Mouse (Mus musculus): ENCODE data around the gene Vamp2. TPM values are rescaled to one million over a fixed set of nuclear protein-coding genes. Genes with fewer than 3 reads are reported as not detected.
"Not testable (repeated sequence)": the region's sequence is repeated elsewhere in the genome, so short reads cannot be mapped to it uniquely, and the experiment has no call there.

The Vamp2 gene
- total RNA-seq, 2 experiments from 2014 or later = 61.1 to 70.4 TPM

DNA sequence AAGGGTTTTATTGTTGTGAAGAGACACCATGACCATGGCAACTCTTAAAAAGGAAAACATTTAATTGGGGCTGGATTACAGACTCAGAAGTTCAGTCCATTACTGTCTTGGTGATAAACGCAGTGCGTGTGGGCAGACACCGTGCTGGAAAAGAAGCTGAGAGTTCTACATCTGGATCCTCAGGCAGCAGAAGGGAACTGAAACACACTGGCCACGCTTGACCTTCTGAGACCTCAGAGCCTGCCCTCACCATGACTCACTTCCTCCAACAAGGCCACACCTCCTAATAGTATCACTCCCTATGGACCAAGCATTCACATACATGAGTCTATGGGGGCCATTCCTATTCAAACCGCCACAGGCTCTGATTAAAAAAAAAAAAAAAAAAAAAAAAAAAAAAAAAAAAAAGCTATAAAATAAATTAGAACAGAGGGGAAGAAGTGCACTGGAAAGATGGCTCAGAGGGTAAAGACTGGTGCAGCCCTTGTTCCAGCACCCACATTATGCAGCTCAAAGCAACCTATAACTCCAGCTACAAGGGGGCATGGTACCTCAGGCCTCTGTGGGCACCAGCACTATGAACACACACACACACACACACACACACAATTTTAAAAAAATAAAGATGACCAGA lies 9.4 kb upstream of the Vamp2 start:
- no peak for DNase-seq (ENCODE audit: low spot score in 2 of 2)

DNA sequence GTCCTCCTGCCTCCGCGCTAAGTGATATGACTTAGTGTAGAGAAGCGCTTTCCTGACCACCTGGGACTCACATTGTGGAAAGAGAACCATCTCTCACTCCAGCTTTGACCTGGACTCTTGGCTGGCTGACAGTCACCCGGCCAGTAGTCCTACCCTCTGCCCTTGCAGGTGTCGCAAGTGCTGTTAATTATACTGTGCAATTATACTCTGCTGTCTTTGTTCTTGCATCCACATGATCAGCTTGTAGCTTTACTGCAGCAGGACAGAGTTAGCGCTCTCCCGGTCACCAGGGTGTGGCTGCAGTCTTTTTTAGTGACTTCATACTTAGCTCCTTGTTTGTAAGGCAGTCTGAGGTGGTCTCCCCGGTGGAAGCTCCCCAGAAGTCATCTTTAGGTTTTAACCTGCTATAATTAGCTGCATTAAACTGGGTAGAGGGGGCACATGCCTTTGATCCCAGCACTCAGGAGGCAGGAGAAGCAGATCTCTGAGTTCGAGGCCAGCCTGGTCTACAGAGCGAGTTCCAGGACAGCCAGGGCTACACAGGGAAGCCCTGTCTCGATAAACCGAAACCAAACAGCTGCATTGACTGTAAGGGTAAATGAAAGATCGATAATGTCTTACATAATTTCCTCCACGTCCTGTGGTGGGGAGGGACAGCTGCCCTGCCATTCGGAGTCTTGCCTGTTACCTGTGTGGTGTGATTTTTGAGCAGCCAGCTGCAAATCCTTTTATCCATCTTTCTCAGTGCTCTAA lies 8.0 kb upstream of the Vamp2 start:
- no peak for DNase-seq (ENCODE audit: low spot score in 2 of 2)

DNA sequence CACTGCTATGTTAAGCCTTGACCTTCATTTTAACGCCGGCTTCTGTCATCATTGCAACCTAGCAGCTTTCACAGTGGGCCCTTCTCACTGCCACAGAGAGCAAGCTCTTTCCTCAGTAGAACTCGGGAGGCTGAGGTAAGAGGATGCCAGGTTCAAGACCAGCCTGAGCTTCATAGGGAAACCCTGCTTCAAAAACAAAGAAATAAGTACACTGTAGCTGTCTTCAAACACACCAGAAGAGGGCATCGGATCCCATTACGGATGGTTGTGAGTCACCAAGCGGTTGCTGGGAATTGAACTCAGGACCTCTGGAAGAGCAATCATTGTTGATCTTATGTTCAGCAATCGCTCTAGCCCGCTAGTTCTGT lies 7.5 kb upstream of the Vamp2 start:
- DNase-seq (ENCODE audit: low spot score in 2 of 2) = no peak

DNA sequence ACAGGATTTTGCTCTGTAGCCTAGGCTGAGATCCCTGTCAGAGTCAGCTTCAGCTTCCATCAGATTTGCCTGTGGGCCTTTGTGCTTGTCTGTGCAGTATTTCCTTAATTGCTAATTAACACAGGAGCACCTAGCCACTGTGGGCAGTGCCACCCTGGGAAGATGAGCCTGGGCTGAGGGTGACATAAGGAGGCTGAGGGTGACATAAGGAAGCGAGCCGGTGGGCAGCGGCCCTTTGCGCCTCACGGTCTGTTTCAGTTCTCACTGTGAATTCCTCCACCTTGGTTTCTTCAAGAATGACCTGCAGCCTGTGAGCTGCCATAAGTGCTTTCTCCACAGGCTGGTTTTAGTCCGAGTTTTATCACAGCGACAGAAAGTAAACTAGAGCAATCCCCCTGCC lies 6.7 kb upstream of the Vamp2 start:
- no peak for DNase-seq (ENCODE audit: low spot score in 2 of 2)

DNA sequence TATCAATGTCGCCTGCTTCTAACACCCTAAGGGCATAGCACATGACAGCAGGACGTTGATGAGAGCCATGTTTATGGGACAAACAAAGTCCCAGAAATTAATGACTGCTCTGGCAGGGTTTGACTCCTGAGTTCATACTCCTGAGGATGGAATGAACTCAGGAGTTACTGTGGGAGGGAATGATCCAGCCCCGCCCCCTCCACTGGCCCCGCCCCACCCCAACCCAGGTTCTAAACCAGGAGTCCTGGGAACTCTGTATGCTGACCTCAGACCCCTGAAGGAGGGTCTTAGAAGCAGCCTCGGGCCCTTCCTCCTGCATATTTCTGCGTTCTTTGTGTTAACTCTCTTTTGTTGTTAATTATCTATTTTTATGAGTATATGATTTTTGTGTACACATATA lies 2.7 kb upstream of the Vamp2 start:
- DNase-seq (ENCODE audit: low spot score in 2 of 2) = no peak

DNA sequence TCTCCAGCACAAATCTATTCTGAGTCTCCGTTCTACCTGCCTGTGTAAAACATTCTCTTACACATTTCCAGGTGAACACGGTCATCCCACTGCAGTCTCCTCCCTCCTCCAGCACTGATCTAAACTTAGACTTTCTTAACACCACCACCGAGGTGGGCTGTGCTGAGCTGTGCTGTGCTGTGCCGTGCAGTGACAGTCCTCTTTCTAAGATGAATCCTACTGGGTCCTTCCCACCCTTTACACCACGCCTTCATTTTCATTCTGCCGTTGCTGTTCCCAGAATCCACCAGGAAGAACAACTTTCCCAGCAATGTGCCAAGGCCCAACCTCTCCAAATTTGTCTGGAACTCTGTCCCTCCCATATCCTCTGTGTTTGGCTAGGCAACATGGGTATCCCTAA lies 1.9 kb upstream of the Vamp2 start:
- DNase-seq (ENCODE audit: low spot score in 2 of 2) = peak in 1 of 2 experiments; percentile 22

DNA sequence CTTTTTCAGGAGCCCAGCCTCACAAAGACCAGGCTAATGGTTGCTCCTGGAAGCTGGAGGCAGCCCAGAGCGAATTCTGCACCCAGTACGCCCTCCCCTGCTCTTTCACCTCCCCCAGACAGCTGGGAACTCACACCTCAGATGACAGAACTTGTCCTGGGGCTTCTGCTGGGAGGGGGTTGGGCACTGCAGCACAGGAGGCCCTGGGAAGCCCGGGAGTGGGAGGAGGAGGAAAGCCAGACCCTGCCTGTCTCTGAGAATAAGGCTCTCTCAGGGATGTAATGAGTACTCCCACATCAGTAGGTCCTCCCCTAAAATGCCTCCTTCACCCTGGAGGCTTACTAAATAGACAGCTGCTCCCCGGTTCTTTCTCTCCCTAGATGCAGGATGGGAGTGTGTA lies 1.2 kb upstream of the Vamp2 start:
- peak in 1 of 2 experiments; percentile 38 for DNase-seq (ENCODE audit: low spot score in 2 of 2)

DNA sequence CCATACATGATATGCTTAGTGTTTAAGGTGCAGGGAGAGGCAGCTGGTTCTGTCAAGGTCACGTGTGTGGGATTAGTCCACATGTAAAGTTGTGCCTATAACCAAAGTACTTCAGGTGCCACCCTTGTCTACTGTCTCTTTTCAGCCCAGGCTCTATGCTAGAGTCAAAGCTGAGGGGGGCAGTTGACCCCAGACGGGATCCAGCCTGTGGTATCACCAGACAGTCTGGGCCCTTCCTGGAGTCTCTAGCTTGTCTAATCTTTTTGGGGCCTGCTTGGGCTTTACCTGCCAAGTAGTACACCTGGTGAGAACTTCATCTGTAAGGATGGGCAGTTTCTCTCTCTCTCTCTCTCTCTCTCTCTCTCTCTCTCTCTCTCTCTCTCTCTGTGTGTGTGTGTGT lies 693 bp upstream of the Vamp2 start:
- no peak for DNase-seq (ENCODE audit: low spot score in 2 of 2)

DNA sequence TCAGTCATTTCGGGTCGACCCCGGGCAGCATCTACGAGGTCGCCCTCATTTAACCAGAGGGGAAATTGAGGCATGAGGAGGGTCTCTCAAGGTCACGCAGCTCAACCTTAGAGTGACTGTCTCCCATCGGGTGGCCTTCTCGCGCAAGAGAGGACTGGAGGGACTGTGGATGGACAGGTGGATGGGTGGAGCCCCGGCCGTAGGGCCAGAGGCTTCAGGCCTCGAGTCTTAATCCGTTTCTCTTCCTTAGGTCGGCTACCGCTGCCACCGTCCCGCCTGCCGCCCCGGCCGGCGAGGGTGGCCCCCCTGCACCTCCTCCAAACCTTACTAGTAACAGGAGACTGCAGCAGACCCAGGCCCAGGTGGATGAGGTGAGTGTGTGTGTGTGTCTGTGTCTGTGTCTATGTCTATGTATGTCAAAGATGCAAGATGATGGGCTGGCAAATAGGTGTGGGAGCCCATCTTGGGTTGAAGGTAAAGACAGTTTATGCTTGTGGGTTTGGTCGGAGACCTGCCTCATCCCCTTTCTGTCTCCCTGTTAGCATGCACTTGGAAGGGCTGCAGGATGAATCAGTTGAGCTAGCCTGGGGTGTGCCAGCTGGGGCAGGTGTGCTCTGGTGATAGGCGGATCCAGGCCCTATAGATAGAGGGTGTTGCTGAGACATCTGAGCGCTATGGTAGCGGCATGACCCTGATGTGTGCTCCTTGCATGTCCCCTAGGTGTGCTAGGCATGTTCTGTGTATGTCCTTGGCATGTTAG lies 746 bp downstream of the Vamp2 start:
- DNase-seq (ENCODE audit: low spot score in 2 of 2) = no peak

DNA sequence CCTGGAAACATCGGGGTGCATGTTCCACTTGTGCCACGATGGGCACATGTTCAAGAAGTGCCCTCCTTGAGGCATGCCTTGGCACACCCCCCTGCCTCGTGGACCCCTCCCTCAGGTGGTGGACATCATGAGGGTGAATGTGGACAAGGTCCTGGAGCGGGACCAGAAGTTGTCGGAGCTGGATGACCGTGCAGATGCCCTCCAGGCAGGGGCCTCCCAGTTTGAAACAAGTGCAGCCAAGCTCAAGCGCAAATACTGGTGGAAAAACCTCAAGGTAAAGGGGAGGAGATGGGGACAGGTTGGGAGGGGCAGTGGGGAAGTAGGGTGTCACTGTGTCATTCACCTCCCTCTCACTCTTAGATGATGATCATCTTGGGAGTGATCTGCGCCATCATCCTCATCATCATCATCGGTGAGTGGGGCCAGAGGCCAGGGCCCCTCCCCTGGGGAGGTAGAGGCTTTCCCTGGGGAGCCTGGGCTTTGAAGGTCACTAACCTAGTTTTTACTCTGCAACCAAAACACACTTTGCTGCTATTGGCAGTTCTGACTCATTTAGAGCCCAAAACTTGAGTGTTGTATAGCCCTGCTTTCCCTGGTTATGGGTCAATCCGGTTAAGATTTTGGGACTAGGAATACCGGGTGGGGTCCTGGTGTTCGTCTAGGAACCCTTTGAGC lies 1.5 kb downstream of the Vamp2 start:
- DNase-seq (ENCODE audit: low spot score in 2 of 2) = peak in 1 of 2 experiments; percentile 10

DNA sequence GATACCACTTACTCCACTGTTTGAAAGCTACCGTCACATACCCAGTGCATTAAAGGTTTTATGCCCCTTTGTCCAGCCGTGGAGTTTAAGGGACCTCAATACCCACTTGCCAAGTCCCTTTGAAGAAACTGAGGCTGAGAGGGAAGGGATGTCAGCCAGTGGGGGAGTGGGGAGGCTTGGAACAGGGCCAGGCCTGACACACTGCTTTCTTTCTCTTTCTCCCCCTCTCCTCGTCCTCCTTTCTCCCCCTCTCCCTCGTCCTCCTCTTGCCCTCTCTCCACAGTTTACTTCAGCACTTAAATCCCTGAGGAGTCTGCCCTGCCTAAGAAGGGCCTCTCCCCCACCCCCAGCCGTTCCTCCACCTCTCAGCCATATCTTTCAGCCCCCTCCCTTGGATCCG lies 2.1 kb downstream of the Vamp2 start:
- no peak for DNase-seq (ENCODE audit: low spot score in 2 of 2)

DNA sequence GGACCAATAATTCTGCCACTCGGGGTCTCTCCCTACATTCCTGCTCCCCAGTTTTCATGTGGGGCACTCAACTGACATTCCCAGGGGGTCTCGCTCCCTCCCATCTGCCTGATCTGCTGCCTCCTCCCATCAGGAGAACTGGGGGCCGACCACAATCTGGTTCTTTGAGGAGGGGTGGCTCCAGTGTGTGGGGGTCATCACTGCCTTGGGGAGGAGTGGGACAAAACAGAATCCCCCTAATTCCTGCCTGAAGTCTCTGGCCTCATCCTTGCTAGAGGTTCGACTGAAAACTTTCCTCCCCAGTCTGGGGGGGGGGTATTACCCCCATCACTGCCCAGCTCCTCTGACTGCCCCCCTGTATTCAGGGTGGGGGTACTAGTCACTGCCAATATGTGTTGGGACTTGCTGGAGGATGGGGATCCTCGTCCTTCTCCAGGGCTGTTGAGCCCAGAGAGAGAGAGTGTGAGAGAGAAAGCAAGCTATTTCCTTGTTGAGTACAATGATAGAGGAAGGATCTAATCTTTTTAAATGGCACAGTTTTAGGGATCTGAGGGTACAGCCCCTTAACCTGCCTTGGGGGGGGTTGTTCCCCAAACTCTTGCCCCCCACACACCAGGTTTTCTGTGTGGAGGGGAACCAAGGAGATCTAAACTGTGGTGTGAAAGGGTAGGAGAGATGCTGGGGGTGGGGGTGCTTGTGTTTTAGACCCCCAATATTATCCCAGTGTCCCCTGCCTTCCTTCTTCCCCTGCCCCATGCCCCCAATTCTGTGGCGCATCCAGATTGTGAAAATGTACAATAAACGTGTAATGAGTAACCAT lies 3.5 kb downstream of the Vamp2 start:
- DNase-seq (ENCODE audit: low spot score in 2 of 2) = no peak

DNA sequence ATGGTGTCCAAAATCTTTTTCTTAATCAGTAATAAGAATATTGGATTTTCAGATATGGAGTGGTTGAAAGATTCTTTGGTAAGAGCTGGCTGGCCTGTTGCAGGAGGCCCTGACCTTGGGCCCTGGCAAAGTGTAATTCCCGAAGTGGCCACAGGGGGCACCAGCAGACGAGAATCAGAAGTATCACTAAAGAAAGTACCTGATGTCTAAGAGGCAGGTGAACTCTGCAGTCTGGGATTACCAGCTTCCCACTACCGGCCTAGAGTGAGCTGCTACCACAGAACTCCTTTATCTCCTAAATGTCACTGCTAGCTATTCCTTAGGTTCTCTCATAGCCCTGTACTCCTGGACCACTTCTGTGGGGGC lies 4.1 kb downstream of the Vamp2 start:
- peak; percentile 78 to 84 for DNase-seq (ENCODE audit: low spot score in 2 of 2)

DNA sequence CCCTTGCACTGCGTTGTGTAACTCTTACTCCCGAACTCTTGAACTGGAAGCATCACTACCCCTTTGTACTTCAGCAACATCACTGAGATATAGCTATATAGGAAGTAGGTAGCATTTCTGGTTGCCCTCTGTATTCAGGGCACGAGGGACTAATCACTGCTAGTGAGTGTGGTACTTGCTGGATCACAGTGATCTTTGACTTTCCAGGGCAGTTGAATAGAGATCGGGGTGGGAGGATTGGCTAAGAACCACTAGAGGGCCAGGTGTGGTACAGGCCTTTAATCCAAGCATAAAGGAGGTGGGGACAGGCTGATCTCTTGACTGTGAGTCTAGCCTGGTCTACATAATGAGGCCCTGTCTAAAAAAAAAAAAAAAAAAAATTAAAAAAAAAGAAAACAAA lies 4.6 kb downstream of the Vamp2 start:
- DNase-seq (ENCODE audit: low spot score in 2 of 2) = no peak

DNA sequence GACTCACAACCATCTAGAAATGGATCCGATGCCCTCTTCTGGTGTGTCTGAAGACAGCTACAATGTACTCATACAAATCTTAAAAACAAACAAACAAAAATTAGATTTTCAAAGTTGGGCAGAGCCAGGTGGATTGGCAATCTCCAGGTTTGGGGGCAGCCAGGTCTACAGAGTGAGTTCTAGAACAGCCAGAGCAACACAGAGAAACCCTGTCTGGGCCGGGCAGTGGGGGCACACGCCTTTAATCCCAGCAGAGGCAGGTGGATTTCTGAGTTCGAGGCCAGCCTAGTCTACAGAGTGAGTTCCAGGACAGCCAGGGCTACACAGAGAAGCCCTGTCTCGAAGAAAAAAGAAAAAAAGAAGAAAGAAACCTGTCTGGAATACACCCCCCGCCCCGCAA lies 5.6 kb downstream of the Vamp2 start:
- DNase-seq (ENCODE audit: low spot score in 2 of 2) = not testable (repeated sequence)

DNA sequence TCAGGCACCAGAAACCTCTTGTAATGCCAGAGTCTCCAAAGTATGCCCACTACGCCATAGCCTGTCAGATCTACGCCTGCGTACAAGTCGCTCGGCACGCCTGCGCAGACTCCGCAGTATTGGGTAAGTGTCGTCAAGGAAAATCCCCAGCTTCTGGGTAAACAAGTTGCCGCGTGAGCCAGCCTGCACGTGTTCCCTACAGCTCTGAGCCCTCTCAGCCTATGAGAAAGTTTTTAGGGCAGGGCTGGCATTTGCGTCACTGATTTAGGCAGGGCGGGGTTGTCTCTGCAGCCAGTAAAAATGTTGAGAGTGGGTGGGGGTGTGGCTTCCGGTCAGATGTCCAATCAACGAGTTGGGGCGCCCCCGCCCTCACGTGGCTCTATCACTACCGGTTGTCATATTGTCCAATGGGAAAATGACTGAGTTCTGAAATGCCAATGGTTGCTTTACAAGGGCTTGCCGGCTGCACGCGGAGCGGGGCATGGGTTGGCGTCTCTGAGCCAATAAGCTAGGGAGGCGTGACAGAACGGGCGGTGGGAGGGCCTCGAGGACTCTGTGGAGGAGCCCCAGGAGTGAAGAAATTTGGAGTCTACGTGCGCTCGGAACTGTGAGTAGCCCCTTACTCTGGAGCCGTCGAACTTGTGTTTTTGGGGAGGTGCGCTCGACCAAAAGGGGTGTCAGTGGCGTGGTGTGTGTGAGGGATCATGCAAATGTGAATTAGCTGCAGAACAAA lies 6.6 kb downstream of the Vamp2 start, which contains the start of gene Per1:
Per1 (plus strand) TSS at position 521 of the 733 bp plus-strand sequence.
- DNase-seq (ENCODE audit: low spot score in 2 of 2) = peak; percentile 87 to 98

DNA sequence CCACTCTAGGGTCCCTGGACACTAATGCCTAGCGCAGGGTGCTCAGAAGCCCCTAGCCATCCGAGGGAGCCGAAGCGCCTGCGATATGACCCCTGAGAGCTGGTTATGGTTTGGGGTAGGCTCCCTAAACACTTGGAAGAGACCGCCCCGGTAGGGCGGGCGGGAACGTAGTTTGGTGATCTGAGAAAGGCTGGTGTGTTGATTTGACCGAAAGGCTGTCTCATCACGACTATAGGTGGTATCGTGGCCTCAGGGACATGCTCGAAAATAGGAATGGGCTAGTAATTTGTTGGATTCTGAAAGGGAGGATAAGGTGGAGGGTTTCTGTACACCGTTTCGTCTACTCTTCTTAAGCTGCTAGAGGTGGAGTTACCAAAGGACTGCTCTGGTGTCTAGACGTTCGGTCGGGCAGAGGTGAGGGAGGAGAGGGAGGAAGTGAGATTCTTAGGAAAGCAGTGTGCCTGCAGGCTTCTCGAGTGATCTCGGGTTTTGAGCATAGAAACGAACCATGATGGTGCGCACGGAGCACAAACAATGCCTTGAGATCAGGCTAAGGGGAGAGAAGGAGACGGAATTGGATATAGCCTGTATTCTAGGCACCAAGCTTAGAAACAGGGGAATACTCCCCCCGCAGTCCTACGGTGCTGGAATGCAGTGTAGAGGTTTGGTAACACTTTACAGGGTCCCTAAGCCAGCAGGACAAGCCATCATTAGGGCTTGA lies 7.4 kb downstream of the Vamp2 start:
- peak in 1 of 2 experiments; percentile 39 for DNase-seq (ENCODE audit: low spot score in 2 of 2)

DNA sequence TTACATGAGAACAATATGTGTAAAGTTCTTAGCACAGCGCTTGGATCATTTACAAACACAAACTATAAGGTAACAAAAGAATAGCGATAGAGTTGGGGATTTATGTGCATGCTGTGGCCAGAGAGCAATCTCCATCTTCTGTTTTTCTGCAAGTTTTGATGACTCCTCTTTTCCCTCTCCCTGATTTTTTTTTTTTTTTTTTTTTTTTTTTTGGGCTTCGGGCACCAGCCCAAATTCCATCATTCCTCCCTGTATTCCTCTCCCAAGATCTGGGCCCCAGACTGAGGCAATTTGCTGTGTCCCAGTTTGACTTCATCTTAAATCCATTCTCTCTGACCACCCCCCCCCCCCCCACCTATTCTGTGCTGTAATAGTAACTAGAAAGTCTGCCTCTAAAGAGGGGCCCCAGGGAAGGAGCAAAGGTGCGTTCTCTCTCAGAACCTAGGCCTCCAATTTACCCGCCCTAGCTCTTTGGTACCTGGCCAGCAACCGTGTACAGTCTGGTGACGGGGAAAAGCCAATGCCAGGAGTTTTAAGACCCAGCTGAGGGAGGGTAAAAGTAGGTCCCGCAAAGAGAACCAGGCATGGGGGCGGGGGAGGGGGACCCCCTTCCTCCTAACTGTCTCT lies 8.2 kb downstream of the Vamp2 start:
- DNase-seq (ENCODE audit: low spot score in 2 of 2) = no peak

Data from gastrocnemius, postnatal 4 days (tissue).